Mouse (Mus musculus): ENCODE measurements around the gene Creld2. TPM values are rescaled to one million over a fixed set of nuclear protein-coding genes. Genes with fewer than 3 reads are reported as not detected.
"Not testable (repeated sequence)": the region's sequence is repeated elsewhere in the genome, so short reads cannot be mapped to it uniquely, and the experiment has no call there.

The Creld2 gene
- polyA plus RNA-seq, 1 experiment, result 29.6 TPM

GRCm38 (mm10) chr15:88813262-88813661 is 6.2 kb upstream of the Creld2 start:
- H3K4me1 ChIP-seq (ENCODE audit: control insufficient read depth, insufficient read depth, low read length), result no peaks in the 10 kb centered on the region
- TF ChIP-seq CTCF (IDR thresholded peaks at IDR 0.05; ENCODE audit: borderline replicate concordance, insufficient read depth, low read length), result no peak
- no peak for TF ChIP-seq POLR2A (IDR thresholded peaks at IDR 0.05; ENCODE audit: low read depth, low read length)

GRCm38 (mm10) chr15:88813873-88814272 is 5.6 kb upstream of the Creld2 start:
- H3K4me3 ChIP-seq (ENCODE audit: insufficient read depth, low read length); H3K27ac ChIP-seq (ENCODE audit: insufficient read depth, low read length); H3K4me1 ChIP-seq (ENCODE audit: control insufficient read depth, insufficient read depth, low read length): not testable (repeated sequence)

More at GRCm38 (mm10) chr15:88813262-88813661, 6.2 kb upstream of the Creld2 start:
- Histone ChIP-seq H3K27ac (ENCODE audit: insufficient read depth, low read length) (no peak overlapping the region), H3K4me3 (ENCODE audit: insufficient read depth, low read length) (no peak overlapping the region)

GRCm38 (mm10) chr15:88814411-88815047 is 4.9 kb upstream of the Creld2 start:
- TF ChIP-seq POLR2A (IDR thresholded peaks at IDR 0.05; ENCODE audit: low read depth, low read length), result no peak
- TF ChIP-seq CTCF (IDR thresholded peaks at IDR 0.05; ENCODE audit: borderline replicate concordance, insufficient read depth, low read length), result no peak
- Histone ChIP-seq H3K4me1 (ENCODE audit: control insufficient read depth, insufficient read depth, low read length) (no peaks in the 10 kb centered on the region), H3K27ac (ENCODE audit: insufficient read depth, low read length) (no peak overlapping the region), H3K4me3 (ENCODE audit: insufficient read depth, low read length) (no peak overlapping the region)

GRCm38 (mm10) chr15:88815196-88815700 is 4.2 kb upstream of the Creld2 start:
- Histone ChIP-seq H3K4me3 (ENCODE audit: insufficient read depth, low read length) (no peak overlapping the region), H3K4me1 (ENCODE audit: control insufficient read depth, insufficient read depth, low read length) (no peaks in the 10 kb centered on the region), H3K27ac (ENCODE audit: insufficient read depth, low read length) (no peak overlapping the region)
- TF ChIP-seq CTCF (IDR thresholded peaks at IDR 0.05; ENCODE audit: borderline replicate concordance, insufficient read depth, low read length) (no peak), POLR2A (IDR thresholded peaks at IDR 0.05; ENCODE audit: low read depth, low read length) (no peak)

- H3K27ac ChIP-seq (ENCODE audit: insufficient read depth, low read length), result no peak overlapping the region
- H3K4me1 ChIP-seq (ENCODE audit: control insufficient read depth, insufficient read depth, low read length), result 0 out of 2 replicates have a peak, but pooled peaks cover 3% of the 10 kb centered on the region
- TF ChIP-seq POLR2A (IDR thresholded peaks at IDR 0.05; ENCODE audit: low read depth, low read length) (no peak), CTCF (IDR thresholded peaks at IDR 0.05; ENCODE audit: borderline replicate concordance, insufficient read depth, low read length) (no peak)
- peak overlapping the region; percentile 76 for H3K4me3 ChIP-seq (ENCODE audit: insufficient read depth, low read length)
Measured at GRCm38 (mm10) chr15:88819906-88820303, 459 bp downstream of the Creld2 start.

- TF ChIP-seq CTCF (IDR thresholded peaks at IDR 0.05; ENCODE audit: borderline replicate concordance, insufficient read depth, low read length), result no peak
- no peak for TF ChIP-seq POLR2A (IDR thresholded peaks at IDR 0.05; ENCODE audit: low read depth, low read length)
- 0 out of 2 replicates have a peak, but pooled peaks cover 3% of the 10 kb centered on the region for H3K4me1 ChIP-seq (ENCODE audit: control insufficient read depth, insufficient read depth, low read length)
- H3K4me3 ChIP-seq (ENCODE audit: insufficient read depth, low read length), result no peak overlapping the region
- no peak overlapping the region for H3K27ac ChIP-seq (ENCODE audit: insufficient read depth, low read length)
Measured at GRCm38 (mm10) chr15:88821403-88821802, 2.0 kb downstream of the Creld2 start.

GRCm38 (mm10) chr15:88822513-88822912 is 3.1 kb downstream of the Creld2 start:
- H3K4me1 ChIP-seq (ENCODE audit: control insufficient read depth, insufficient read depth, low read length), result 0 out of 2 replicates have a peak, but pooled peaks cover 3% of the 10 kb centered on the region
- TF ChIP-seq CTCF (IDR thresholded peaks at IDR 0.05; ENCODE audit: borderline replicate concordance, insufficient read depth, low read length) (no peak), POLR2A (IDR thresholded peaks at IDR 0.05; ENCODE audit: low read depth, low read length) (no peak)
- H3K27ac ChIP-seq (ENCODE audit: insufficient read depth, low read length), result no peak overlapping the region
- H3K4me3 ChIP-seq (ENCODE audit: insufficient read depth, low read length), result no peak overlapping the region

GRCm38 (mm10) chr15:88823376-88823775 is 3.9 kb downstream of the Creld2 start:
- Histone ChIP-seq H3K4me3 (ENCODE audit: insufficient read depth, low read length) (no peak overlapping the region), H3K4me1 (ENCODE audit: control insufficient read depth, insufficient read depth, low read length) (0 out of 2 replicates have a peak, but pooled peaks cover 3% of the 10 kb centered on the region), H3K27ac (ENCODE audit: insufficient read depth, low read length) (no peak overlapping the region)
- no peak for TF ChIP-seq POLR2A (IDR thresholded peaks at IDR 0.05; ENCODE audit: low read depth, low read length)
- no peak for TF ChIP-seq CTCF (IDR thresholded peaks at IDR 0.05; ENCODE audit: borderline replicate concordance, insufficient read depth, low read length)

- no peaks in the 10 kb centered on the region for H3K4me1 ChIP-seq (ENCODE audit: control insufficient read depth, insufficient read depth, low read length)
- TF ChIP-seq POLR2A (IDR thresholded peaks at IDR 0.05; ENCODE audit: low read depth, low read length) (no peak), CTCF (IDR thresholded peaks at IDR 0.05; ENCODE audit: borderline replicate concordance, insufficient read depth, low read length) (no peak)
- H3K27ac ChIP-seq (ENCODE audit: insufficient read depth, low read length), result no peak overlapping the region
- H3K4me3 ChIP-seq (ENCODE audit: insufficient read depth, low read length), result no peak overlapping the region
Measured at GRCm38 (mm10) chr15:88827466-88827865, 8.0 kb downstream of the Creld2 start.

- Histone ChIP-seq H3K4me3 (ENCODE audit: insufficient read depth, low read length) (no peak overlapping the region), H3K4me1 (ENCODE audit: control insufficient read depth, insufficient read depth, low read length) (no peaks in the 10 kb centered on the region), H3K27ac (ENCODE audit: insufficient read depth, low read length) (no peak overlapping the region)
- TF ChIP-seq CTCF (IDR thresholded peaks at IDR 0.05; ENCODE audit: borderline replicate concordance, insufficient read depth, low read length) (peak; percentile 66), POLR2A (IDR thresholded peaks at IDR 0.05; ENCODE audit: low read depth, low read length) (no peak)
Measured at GRCm38 (mm10) chr15:88827991-88828799, 8.7 kb downstream of the Creld2 start.
